Mouse (Mus musculus) left cerebral cortex, postnatal 14 days (tissue): ENCODE measurements around the gene Ctbp1. TPM values are rescaled to one million over a fixed set of nuclear protein-coding genes. Genes with fewer than 3 reads are reported as not detected.

Experiments
- DNase-seq, 2 experiments: peaks; one replicate each; pipeline ENCODE4 v3.0.0; 2021 to 2022; ENCODE audit warnings: low spot score in 2 of 2, mixed read lengths in 1 of 2
- intact Hi-C: fragments of 180-260 bp; cut with DNase I; formaldehyde crosslinking; loops from one replicate; pipeline ENCODE4 v1.15.1; 2025
- total RNA-seq, 2 experiments: library from RNA; stranded (reverse); gene quantifications; 2 replicates each; pipeline ENCODE4 v1.2.3; 2021

Gene Ctbp1
- total RNA-seq, 2 experiments from 2014 or later = 282 to 291 TPM

DNA sequence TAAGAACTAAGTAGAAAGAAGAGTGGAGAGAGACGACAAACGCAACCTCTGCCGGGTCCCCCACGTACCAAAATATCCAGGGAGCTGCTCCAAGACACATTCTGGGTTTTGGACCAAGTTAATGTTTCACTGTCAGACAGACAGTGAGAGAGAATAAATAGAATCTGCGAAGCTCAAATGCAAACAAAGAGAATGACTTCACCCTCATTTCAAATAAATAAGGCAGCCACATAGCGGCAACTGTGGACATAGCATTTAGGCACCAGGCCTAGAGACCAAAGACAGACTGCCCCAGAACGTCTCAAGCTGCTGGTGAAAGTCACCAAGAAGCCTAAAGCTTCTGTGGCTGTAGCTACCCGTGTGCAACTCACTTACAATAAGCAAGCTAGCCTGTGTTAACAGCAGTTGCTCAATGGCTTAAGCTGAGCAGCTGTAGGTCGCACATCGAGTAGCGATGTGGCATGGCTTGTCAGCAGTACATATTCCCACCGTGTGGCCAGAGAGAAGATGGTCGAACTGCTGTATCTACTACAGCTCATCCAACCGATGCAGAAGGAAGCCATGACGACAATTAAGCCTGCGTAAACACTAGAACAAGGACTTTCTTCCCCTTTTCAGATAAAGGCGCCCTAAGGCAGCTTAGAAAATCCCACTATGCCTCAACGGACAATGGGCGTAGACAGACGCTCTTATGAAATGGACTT is 55.9 kb downstream of the Ctbp1 start:
- intact Hi-C loops = no loop called here
- DNase-seq = no peak

GRCm38 (mm10) chr5:33218081-33218480 is 56.7 kb downstream of the Ctbp1 start, which contains the start of gene Spon2:
Gene Spon2, minus strand, starts transcription at chr5:33218455.
- intact Hi-C loops = no loop called here
- no peak for DNase-seq

- intact Hi-C loops = no loop called here
- DNase-seq = no peak
Observed at GRCm38 (mm10) chr5:33217663-33218062, 57.1 kb downstream of the Ctbp1 start.

GRCm38 (mm10) chr5:33214723-33215122 is 60.1 kb downstream of the Ctbp1 start:
- no peak for DNase-seq
- intact Hi-C loops = no loop called here

- no peak for DNase-seq
- intact Hi-C loops = no loop called here
Observed at GRCm38 (mm10) chr5:33211254-33211653, 63.5 kb downstream of the Ctbp1 start.

- intact Hi-C loops = no loop called here
- no peak for DNase-seq
Observed at GRCm38 (mm10) chr5:33210515-33210914, 64.3 kb downstream of the Ctbp1 start.

GRCm38 (mm10) chr5:33208533-33209245 is 66.1 kb downstream of the Ctbp1 start:
- intact Hi-C loops = loop anchor here (10.0 kb wide), 1 partner anchor 166 kb away; the partner anchor contains the start of gene Uvssa
- DNase-seq = no peak

DNA sequence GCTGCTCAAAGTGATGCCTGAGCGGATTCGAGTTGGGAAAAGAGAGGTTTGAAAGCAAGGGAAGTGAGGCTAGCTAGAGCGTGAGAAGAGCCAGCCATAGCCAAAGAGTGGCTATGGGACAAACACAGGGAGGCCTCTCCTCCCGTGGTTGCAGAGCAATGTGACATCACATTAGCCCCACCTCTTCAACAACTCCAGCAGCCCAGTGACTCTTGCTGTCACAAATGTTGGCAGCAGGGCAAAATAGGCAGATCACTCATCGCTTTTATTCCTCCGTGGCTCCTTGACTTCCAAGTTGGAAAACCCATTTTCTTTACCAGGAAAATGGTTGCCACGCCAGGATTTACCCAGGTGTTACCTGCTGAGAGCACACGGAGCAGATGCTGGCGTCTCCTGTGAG is 67.7 kb downstream of the Ctbp1 start:
- DNase-seq = no peak
- intact Hi-C loops = loop anchor here (10.0 kb wide), 1 partner anchor 168 kb away; the partner anchor contains the start of gene Uvssa

DNA sequence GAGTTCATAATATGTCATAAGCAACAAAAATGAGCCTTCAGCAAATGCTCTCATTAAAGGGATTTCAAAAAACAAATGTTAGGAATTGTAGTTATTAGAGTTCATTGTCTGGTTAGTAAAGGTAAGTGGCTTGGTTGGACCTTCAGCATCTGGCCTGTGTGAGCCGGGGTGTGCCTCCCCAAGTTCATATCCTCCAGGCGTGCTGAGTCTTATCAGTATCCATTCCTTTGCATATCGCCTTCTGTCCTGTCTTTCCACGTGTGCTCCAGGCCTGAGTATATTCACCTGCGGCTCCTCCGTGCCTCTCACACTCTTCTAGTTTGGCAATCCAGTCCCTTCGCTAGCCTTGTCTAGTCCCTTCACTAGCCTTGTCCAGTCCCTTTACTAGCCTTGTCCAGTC is 68.5 kb downstream of the Ctbp1 start:
- DNase-seq = no peak
- intact Hi-C loops = loop anchor here (10.0 kb wide), 1 partner anchor 168 kb away; the partner anchor contains the start of gene Uvssa

- no peak for DNase-seq
- intact Hi-C loops = loop anchor here (5.0 to 10.0 kb wide), 3 partner anchors 43 to 171 kb away; partner anchors contain the start of genes Ctbp1 and Uvssa
Observed at GRCm38 (mm10) chr5:33204284-33204683, 70.5 kb downstream of the Ctbp1 start.

- intact Hi-C loops = loop anchor here (5.0 to 10.0 kb wide), 3 partner anchors 44 to 171 kb away; partner anchors contain the start of genes Ctbp1 and Uvssa
- peak; percentile 77 to 85 for DNase-seq
Observed at GRCm38 (mm10) chr5:33203691-33204242, 71.0 kb downstream of the Ctbp1 start.

GRCm38 (mm10) chr5:33203171-33203565 is 71.6 kb downstream of the Ctbp1 start:
- no peak for DNase-seq
- intact Hi-C loops = loop anchor here (5.0 to 10.0 kb wide), 3 partner anchors 44 to 172 kb away; partner anchors contain the start of genes Ctbp1 and Uvssa

GRCm38 (mm10) chr5:33202516-33203170 is 72.2 kb downstream of the Ctbp1 start:
- no peak for DNase-seq
- intact Hi-C loops = loop anchor here (5.0 to 10.0 kb wide), 3 partner anchors 45 to 172 kb away; partner anchors contain the start of genes Ctbp1 and Uvssa

DNA sequence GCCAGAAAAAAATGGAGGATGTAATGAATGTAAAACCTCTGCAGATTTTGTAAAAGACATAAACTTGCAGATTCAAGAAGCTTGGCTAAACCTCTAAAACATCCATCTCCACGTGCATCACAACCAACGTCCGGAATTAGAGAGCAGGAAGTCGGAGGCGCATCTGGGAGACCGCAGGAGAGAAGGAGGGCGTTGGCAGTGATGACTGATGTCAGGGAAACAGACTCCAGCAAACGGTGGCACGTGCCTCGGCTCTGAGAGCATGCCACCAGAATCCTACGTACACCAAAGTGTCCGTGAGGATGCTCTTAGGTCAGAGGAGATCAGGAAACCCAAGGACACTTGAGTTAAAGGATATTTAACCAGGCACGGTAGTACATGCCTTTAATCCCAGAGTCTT is 73.1 kb downstream of the Ctbp1 start:
- no peak for DNase-seq
- intact Hi-C loops = loop anchor here (5.0 to 10.0 kb wide), 3 partner anchors 46 to 173 kb away; partner anchors contain the start of genes Ctbp1 and Uvssa

- intact Hi-C loops = loop anchor here (5.0 to 10.0 kb wide), 3 partner anchors 47 to 175 kb away; partner anchors contain the start of genes Ctbp1 and Uvssa
- DNase-seq = no peak
Observed at GRCm38 (mm10) chr5:33200071-33200470, 74.7 kb downstream of the Ctbp1 start.
